Mouse (Mus musculus): Measurements from ENCODE around the gene Habp4. TPM values are rescaled to one million over a fixed set of nuclear protein-coding genes. Genes with fewer than 3 reads are reported as not detected.

Habp4 gene
- polyA plus RNA-seq, 1 experiment: 32.5 TPM

DNA sequence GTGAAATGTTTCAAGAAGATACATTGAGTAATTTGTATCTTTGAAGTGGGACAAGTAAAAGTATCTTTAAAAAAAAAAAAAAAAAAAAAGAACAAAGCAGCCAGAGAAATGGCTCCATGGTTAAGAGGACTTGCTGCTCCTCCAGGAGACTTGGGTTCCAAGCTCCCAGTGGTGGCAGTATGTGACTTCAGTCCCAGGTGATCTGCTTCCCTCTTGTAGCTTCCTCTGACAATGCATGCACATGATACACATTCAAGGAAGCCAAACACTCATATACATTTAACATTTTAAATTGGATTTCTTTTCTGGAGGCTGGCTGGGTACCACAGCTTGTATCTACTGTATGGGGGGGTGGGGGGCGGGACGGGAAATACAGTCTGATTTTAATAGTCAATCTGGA, 7.0 kb upstream of the Habp4 start:
- no peaks in the 10 kb centered on the region for H3K27me3 ChIP-seq (ENCODE audit: control insufficient read depth, insufficient read depth, insufficient read length)
- no peaks in the 10 kb centered on the region for H3K36me3 ChIP-seq (ENCODE audit: control insufficient read depth, insufficient read depth)
- TF ChIP-seq CEBPB (IDR thresholded peaks at IDR 0.05; ENCODE audit: insufficient read depth, poor library complexity, severe bottlenecking) (no peak), USF1 (IDR thresholded peaks at IDR 0.05; ENCODE audit: low read depth) (no peak), MAX (IDR thresholded peaks at IDR 0.05; ENCODE audit: low read depth) (no peak), SRF (IDR thresholded peaks at IDR 0.05; ENCODE audit: control insufficient read depth, insufficient read length, low read depth) (no peak), TCF12 (IDR thresholded peaks at IDR 0.05; ENCODE audit: insufficient read depth, poor library complexity, severe bottlenecking) (no peak), MYOG (IDR thresholded peaks at IDR 0.05; ENCODE audit: control insufficient read depth in 1 of 3, insufficient read depth in 1 of 3, insufficient read length in 2 of 3, low read depth in 2 of 3) (no peak), MYOD1 (IDR thresholded peaks at IDR 0.05; ENCODE audit: control insufficient read depth in 1 of 3, insufficient read length in 2 of 3, low read depth in 2 of 3) (no peak), POLR2A (IDR thresholded peaks at IDR 0.05; ENCODE audit: insufficient read length, low read depth) (no peak), POLR2AphosphoS2 (IDR thresholded peaks at IDR 0.05; ENCODE audit: insufficient read length, low read depth) (no peak), TCF3 (IDR thresholded peaks at IDR 0.05; ENCODE audit: insufficient read length, low read depth) (no peak), E2F4 (IDR thresholded peaks at IDR 0.05; ENCODE audit: insufficient read depth) (no peak), REST (IDR thresholded peaks at IDR 0.05; ENCODE audit: insufficient read depth, insufficient read length) (no peak)
- H3ac ChIP-seq (ENCODE audit: control insufficient read depth, insufficient read length): no peak overlapping the region
- peaks cover 26% of the 10 kb centered on the region for H3K79me2 ChIP-seq (ENCODE audit: control insufficient read depth, insufficient read depth)
- peak overlapping the region; percentile 86 for H3K4me2 ChIP-seq (ENCODE audit: low read depth)
- peak overlapping the region; percentile 37 for H3K4me3 ChIP-seq

DNA sequence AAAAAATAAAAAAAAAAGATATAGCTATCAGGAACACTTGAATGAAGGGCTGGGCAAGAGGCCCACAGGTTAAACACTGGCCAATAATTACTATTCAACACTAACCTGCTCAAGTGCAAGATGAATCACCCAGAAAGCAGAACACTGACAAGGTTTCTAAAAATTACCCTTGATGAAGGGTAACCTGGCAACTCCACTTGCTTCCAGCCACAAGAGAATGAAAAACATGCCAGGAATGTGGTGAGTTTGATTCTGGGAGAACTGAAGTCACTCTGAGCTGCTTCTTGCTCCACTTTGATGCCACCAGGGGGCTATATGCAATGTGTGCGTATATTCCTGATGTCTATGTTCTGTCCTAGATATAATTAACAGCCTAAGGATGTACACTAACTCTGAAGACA, 6.5 kb upstream of the Habp4 start:
- H3K79me2 ChIP-seq (ENCODE audit: control insufficient read depth, insufficient read depth): peaks cover 21% of the 10 kb centered on the region
- H3ac ChIP-seq (ENCODE audit: control insufficient read depth, insufficient read length): no peak overlapping the region
- peak overlapping the region; percentile 86 for H3K4me2 ChIP-seq (ENCODE audit: low read depth)
- no peak overlapping the region for H3K4me3 ChIP-seq
- H3K36me3 ChIP-seq (ENCODE audit: control insufficient read depth, insufficient read depth): no peaks in the 10 kb centered on the region
- H3K27me3 ChIP-seq (ENCODE audit: control insufficient read depth, insufficient read depth, insufficient read length): no peaks in the 10 kb centered on the region
- TF ChIP-seq MYOD1 (IDR thresholded peaks at IDR 0.05; ENCODE audit: control insufficient read depth in 1 of 3, insufficient read length in 2 of 3, low read depth in 2 of 3) (no peak), TCF12 (IDR thresholded peaks at IDR 0.05; ENCODE audit: insufficient read depth, poor library complexity, severe bottlenecking) (no peak), REST (IDR thresholded peaks at IDR 0.05; ENCODE audit: insufficient read depth, insufficient read length) (no peak)

DNA sequence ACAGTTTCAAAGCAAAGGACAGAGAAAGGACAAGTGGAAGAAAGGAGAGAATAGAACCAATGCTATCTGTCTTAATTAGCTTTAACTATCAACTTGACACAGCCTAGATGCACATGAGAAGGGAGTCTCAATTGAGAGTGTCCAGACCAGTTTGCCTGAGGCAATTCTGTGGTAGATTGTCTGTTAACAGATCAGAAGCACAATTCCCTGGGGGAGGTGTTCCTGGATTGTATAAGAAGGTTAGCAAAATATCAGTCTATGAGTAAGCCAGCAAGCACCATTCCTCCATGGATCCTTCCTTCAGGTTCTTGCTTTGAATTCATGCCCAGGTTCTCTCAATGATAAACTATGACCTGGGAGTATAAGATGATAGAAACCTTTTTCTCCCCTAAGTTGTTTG, 4.7 kb upstream of the Habp4 start:
- Histone ChIP-seq H3K79me2 (ENCODE audit: control insufficient read depth, insufficient read depth) (peaks cover 3% of the 10 kb centered on the region), H3K4me2 (ENCODE audit: low read depth) (no peak overlapping the region), H3K36me3 (ENCODE audit: control insufficient read depth, insufficient read depth) (no peaks in the 10 kb centered on the region), H3K27me3 (ENCODE audit: control insufficient read depth, insufficient read depth, insufficient read length) (no peaks in the 10 kb centered on the region), H3ac (ENCODE audit: control insufficient read depth, insufficient read length) (no peak overlapping the region), H3K4me3 (no peak overlapping the region)
- TF ChIP-seq E2F4 (IDR thresholded peaks at IDR 0.05; ENCODE audit: insufficient read depth) (no peak), TCF12 (IDR thresholded peaks at IDR 0.05; ENCODE audit: insufficient read depth, poor library complexity, severe bottlenecking) (no peak), MYOD1 (IDR thresholded peaks at IDR 0.05; ENCODE audit: control insufficient read depth in 1 of 3, insufficient read length in 2 of 3, low read depth in 2 of 3) (no peak), SRF (IDR thresholded peaks at IDR 0.05; ENCODE audit: control insufficient read depth, insufficient read length, low read depth) (no peak), TCF3 (IDR thresholded peaks at IDR 0.05; ENCODE audit: insufficient read length, low read depth) (no peak), USF1 (IDR thresholded peaks at IDR 0.05; ENCODE audit: low read depth) (no peak), MYOG (IDR thresholded peaks at IDR 0.05; ENCODE audit: control insufficient read depth in 1 of 3, insufficient read depth in 1 of 3, insufficient read length in 2 of 3, low read depth in 2 of 3) (no peak), POLR2A (IDR thresholded peaks at IDR 0.05; ENCODE audit: insufficient read length, low read depth) (no peak), POLR2AphosphoS2 (IDR thresholded peaks at IDR 0.05; ENCODE audit: insufficient read length, low read depth) (no peak), MAX (IDR thresholded peaks at IDR 0.05; ENCODE audit: low read depth) (no peak), CEBPB (IDR thresholded peaks at IDR 0.05; ENCODE audit: insufficient read depth, poor library complexity, severe bottlenecking) (no peak), REST (IDR thresholded peaks at IDR 0.05; ENCODE audit: insufficient read depth, insufficient read length) (no peak)

DNA sequence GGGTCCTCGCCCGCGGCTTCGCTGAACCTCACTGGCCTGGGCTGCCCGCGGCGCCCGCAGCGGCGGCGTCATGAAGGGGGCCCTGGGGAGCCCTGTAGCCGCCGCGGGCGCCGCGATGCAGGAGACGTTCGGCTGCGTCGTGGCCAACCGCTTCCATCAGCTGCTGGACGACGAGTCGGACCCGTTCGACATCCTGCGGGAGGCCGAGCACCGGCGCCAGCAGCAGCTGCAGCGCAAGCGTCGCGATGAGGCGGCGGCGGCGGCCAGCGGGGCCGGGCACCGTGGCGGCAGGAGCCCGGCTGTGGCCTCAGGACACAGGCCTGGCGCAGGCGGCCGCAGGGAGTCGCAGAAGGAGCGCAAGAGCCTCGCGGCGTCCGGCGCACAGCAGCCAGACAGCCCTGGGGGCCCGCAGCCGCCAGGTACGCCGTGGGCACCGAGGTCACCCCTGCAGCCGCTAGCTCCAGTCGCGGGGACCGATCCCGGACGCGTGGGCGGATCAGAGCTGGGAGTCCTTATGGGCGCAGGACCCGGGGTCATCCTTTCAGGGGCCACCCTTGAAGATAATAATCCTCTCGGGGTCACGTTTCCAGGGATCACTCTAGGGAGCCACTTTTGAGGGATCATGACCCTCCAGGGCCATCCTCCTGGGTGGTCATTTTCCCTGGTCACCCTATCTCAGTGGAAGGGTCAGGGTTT, 440 bp downstream of the Habp4 start:
- Histone ChIP-seq H3K27me3 (ENCODE audit: control insufficient read depth, insufficient read depth, insufficient read length) (no peaks in the 10 kb centered on the region), H3K36me3 (ENCODE audit: control insufficient read depth, insufficient read depth) (no peaks in the 10 kb centered on the region), H3K4me2 (ENCODE audit: low read depth) (peak overlapping the region; percentile 85), H3K4me3 (peak overlapping the region; percentile 50), H3ac (ENCODE audit: control insufficient read depth, insufficient read length) (peak overlapping the region; percentile 91), H3K79me2 (ENCODE audit: control insufficient read depth, insufficient read depth) (peaks cover 21% of the 10 kb centered on the region)
- TF ChIP-seq POLR2A (IDR thresholded peaks at IDR 0.05; ENCODE audit: insufficient read length, low read depth) (peak; percentile 67), E2F4 (IDR thresholded peaks at IDR 0.05; ENCODE audit: insufficient read depth) (no peak), TCF3 (IDR thresholded peaks at IDR 0.05; ENCODE audit: insufficient read length, low read depth) (no peak), POLR2AphosphoS2 (IDR thresholded peaks at IDR 0.05; ENCODE audit: insufficient read length, low read depth) (no peak), SRF (IDR thresholded peaks at IDR 0.05; ENCODE audit: control insufficient read depth, insufficient read length, low read depth) (no peak), TCF12 (IDR thresholded peaks at IDR 0.05; ENCODE audit: insufficient read depth, poor library complexity, severe bottlenecking) (no peak), REST (IDR thresholded peaks at IDR 0.05; ENCODE audit: insufficient read depth, insufficient read length) (no peak), MYOD1 (IDR thresholded peaks at IDR 0.05; ENCODE audit: control insufficient read depth in 1 of 3, insufficient read length in 2 of 3, low read depth in 2 of 3) (peak in 2 of 3 experiments; percentile 70), MYOG (IDR thresholded peaks at IDR 0.05; ENCODE audit: control insufficient read depth in 1 of 3, insufficient read depth in 1 of 3, insufficient read length in 2 of 3, low read depth in 2 of 3) (peak in 2 of 3 experiments; percentile 64 to 74), USF1 (IDR thresholded peaks at IDR 0.05; ENCODE audit: low read depth) (no peak), MAX (IDR thresholded peaks at IDR 0.05; ENCODE audit: low read depth) (no peak), CEBPB (IDR thresholded peaks at IDR 0.05; ENCODE audit: insufficient read depth, poor library complexity, severe bottlenecking) (no peak)
